Mouse (Mus musculus): ENCODE results near the gene Nmb.

Nmb gene

GRCm38 (mm10) chr7:80857181-80857580 lies 47.7 kb downstream of the Nmb start:
- peak; percentile 77 for DNase-seq (ENCODE audit: low spot score)

- no peak for DNase-seq (ENCODE audit: low spot score)
These were observed 49.6 kb downstream of the Nmb start for GRCm38 (mm10) chr7:80855316-80855715.

- DNase-seq (ENCODE audit: low spot score) = no peak
These were observed 51.7 kb downstream of the Nmb start for GRCm38 (mm10) chr7:80853218-80853617.

All from lung, postnatal 25 days (tissue).